In the genomic region with DNA sequence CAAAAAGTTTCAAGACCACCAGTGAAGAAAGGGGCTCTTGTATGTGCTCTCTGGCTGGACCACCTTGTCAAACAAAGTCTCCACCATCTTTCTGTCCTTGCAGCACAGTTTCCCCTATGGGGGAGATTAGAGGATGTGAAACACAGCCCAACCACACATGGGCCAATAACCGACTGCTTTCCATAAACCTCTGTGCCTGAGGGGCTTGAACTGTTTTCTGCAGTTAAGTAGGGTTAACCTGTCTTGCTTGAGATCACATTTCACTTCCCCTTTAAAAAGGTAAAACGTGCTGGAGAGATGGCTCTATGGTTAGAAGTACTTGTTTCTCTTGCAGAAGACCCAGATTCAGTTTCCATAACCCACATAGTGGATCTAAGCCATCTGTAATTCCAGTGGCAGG, we compare ENCODE assay signal across 28 mouse cellular contexts.
DNase-seq lines count a peak whose midpoint lies in the region; ATAC-seq and TF ChIP-seq lines count a peak whose summit lies in the region.
"Had no signal": no experiment of that assay in that cellular context is flagged by ENCODE, and none has a peak within 500 bp of the region (broad histone marks: within the 10 kb centered on the region; RNA-seq: fewer than 3 reads in every experiment).

No protein-coding gene starts in this region.

- peak; percentile 1 for TF ChIP-seq RAD21 in CH12.LX (IDR thresholded peaks at IDR 0.05; ENCODE audit: low read depth, low read length)

- in situ Hi-C loops in CH12.LX (cut with MboI; ENCODE audit: low pct_ligation_motif_present, low pct_unique_long_range_greater_than_20kb, low sequenced_read_pairs): no loop called here

- H3K79me2 ChIP-seq in CH12.LX (replicated peaks; ENCODE audit: control insufficient read depth, extremely low read depth, insufficient read depth, poor library complexity, severe bottlenecking): no peaks in the 10 kb centered on the region

- no peaks in the 10 kb centered on the region for H3K9me3 ChIP-seq in CH12.LX (replicated peaks; ENCODE audit: low read length)
- no peaks in the 10 kb centered on the region for H3K9me3 ChIP-seq in forebrain, embryonic 16.5 days (ENCODE audit: control insufficient read depth, low read length)
- H3K9me3 ChIP-seq: embryonic facial prominence, embryonic 13.5 days; forebrain, embryonic 10.5 days; forebrain, embryonic 15.5 days; heart, embryonic 15.5 days; hindbrain, embryonic 12.5 days had no signal

- H3K4me2 ChIP-seq in CH12.LX (ENCODE audit: insufficient read depth, low read depth, poor library complexity, severe bottlenecking): no peak overlapping the region
- no peak overlapping the region for H3K4me2 ChIP-seq in forebrain, embryonic 16.5 days (ENCODE audit: low read length)
- H3K4me2 ChIP-seq: embryonic facial prominence, embryonic 13.5 days; forebrain, embryonic 15.5 days; heart, embryonic 15.5 days; hindbrain, embryonic 12.5 days; liver, embryonic 11.5 days; midbrain, embryonic 11.5 days had no signal

- ATAC-seq in megakaryocyte progenitor cell, adult 5-6 weeks (replicated peaks; ENCODE audit: poor library complexity): peak; percentile 72; the same call in 1 of the 2 replicates
- ATAC-seq in forebrain, embryonic 16.5 days: no peak
- ATAC-seq: forebrain, embryonic 15.5 days; hindbrain, postnatal 0 days; intestine, embryonic 16.5 days; midbrain, embryonic 16.5 days had no signal

- H3K4me1 ChIP-seq in lung, adult 2 months (ENCODE audit: control insufficient read depth, insufficient read depth, low read length): peaks cover 8% of the 10 kb centered on the region; the same call in 1 of the 2 replicates
- H3K4me1 ChIP-seq in CH12.LX (ENCODE audit: control insufficient read depth in 1 of 2, insufficient read depth in 2 of 2): peaks cover 5 to 43% of the 10 kb centered on the region in 2 experiments
- no peaks in the 10 kb centered on the region for H3K4me1 ChIP-seq in forebrain, embryonic 16.5 days (replicated peaks; ENCODE audit: control insufficient read depth, insufficient read depth, low read length)
- H3K4me1 ChIP-seq: forebrain, embryonic 15.5 days had no signal

- 49% methylated on average over 2 of the region's 2 CpGs for WGBS in lung, adult 2 months
- WGBS in forebrain, embryonic 16.5 days: 67% methylated on average over 2 of the region's 2 CpGs

- TF ChIP-seq EP300 in CH12.LX (IDR thresholded peaks at IDR 0.05; ENCODE audit: low read length): peak; percentile 93

- dilution Hi-C loops in CH12.LX (cut with MboI; ENCODE audit: extremely low pct_ligation_motif_present, extremely low pct_unique_long_range_greater_than_20kb, low sequenced_read_pairs): no loop called here

- peaks cover 0 to 20% of the 10 kb centered on the region in 2 experiments for H3K36me3 ChIP-seq in CH12.LX (replicated peaks in 1 of 2; ENCODE audit: control insufficient read depth in 1 of 2, insufficient read depth in 1 of 2, low read length in 1 of 2)
- H3K36me3 ChIP-seq in forebrain, embryonic 16.5 days (ENCODE audit: control insufficient read depth, insufficient read depth): no peaks in the 10 kb centered on the region
- H3K36me3 ChIP-seq: embryonic facial prominence, embryonic 13.5 days; forebrain, embryonic 10.5 days; forebrain, embryonic 15.5 days; heart, embryonic 15.5 days; hindbrain, embryonic 12.5 days had no signal

- H3K9ac ChIP-seq in CH12.LX (ENCODE audit: insufficient read depth, low read depth): no peak overlapping the region
- H3K9ac ChIP-seq in forebrain, embryonic 16.5 days (replicated peaks; ENCODE audit: low read depth, low read length): no peak overlapping the region
- H3K9ac ChIP-seq: embryonic facial prominence, embryonic 13.5 days; forebrain, embryonic 15.5 days; heart, embryonic 15.5 days; hindbrain, embryonic 12.5 days had no signal

- TF ChIP-seq CTCF in lung, adult 2 months (IDR thresholded peaks at IDR 0.05; ENCODE audit: insufficient read depth, low read length): no peak
- no peak for TF ChIP-seq CTCF in CH12.LX (conservative IDR thresholded peaks at IDR 0.05 in 1 of 2, IDR thresholded peaks at IDR 0.05 in 1 of 2; ENCODE audit: low read depth in 2 of 2, low read length in 2 of 2)

- H3K4me3 ChIP-seq in lung, adult 2 months (replicated peaks; ENCODE audit: extremely low read depth, low read depth, low read length): no peak overlapping the region
- H3K4me3 ChIP-seq in CH12.LX (replicated peaks in 1 of 3; ENCODE audit: low read depth in 2 of 3, low read length in 2 of 3, poor library complexity in 1 of 3): no peak overlapping the region
- no peak overlapping the region for H3K4me3 ChIP-seq in forebrain, embryonic 16.5 days (replicated peaks; ENCODE audit: low read length)
- H3K4me3 ChIP-seq: embryonic facial prominence, embryonic 13.5 days; forebrain, embryonic 10.5 days; forebrain, embryonic 15.5 days; heart, embryonic 15.5 days; hindbrain, embryonic 12.5 days had no signal

- no peak for TF ChIP-seq POLR2A in lung, adult 2 months (IDR thresholded peaks at IDR 0.05; ENCODE audit: borderline replicate concordance, extremely low read depth, low read depth, low read length)
- no peak for TF ChIP-seq POLR2A in CH12.LX (IDR thresholded peaks at IDR 0.05; ENCODE audit: low read depth, low read length)

- DNase-seq in lung, postnatal 36 days: peak; percentile 10
- no peak for DNase-seq in lung, adult 2 months
- DNase-seq in CH12.LX (ENCODE audit: extremely low read depth): peak; percentile 90
- no peak for DNase-seq in ovary, postnatal 10 days (ENCODE audit: low spot score)
- DNase-seq in urinary bladder, postnatal 4 days (ENCODE audit: low spot score in 2 of 2): no peak
- DNase-seq: adrenal gland, postnatal 14 days; cerebellum, adult 11 months; cerebellum, adult 9-10 months; cerebellum, postnatal 36 days; kidney, adult 8-10 months; kidney, postnatal 10 days; layer of hippocampus, postnatal 36 days; right cerebral cortex, postnatal 4 days; thymus, adult 18-20 months; thymus, postnatal 25 days had no signal

- H3K27me3 ChIP-seq in CH12.LX (replicated peaks): no peaks in the 10 kb centered on the region
- no peaks in the 10 kb centered on the region for H3K27me3 ChIP-seq in forebrain, embryonic 16.5 days (replicated peaks; ENCODE audit: control insufficient read depth, insufficient read depth, low read length)
- H3K27me3 ChIP-seq: embryonic facial prominence, embryonic 13.5 days; forebrain, embryonic 15.5 days; heart, embryonic 15.5 days; hindbrain, embryonic 12.5 days had no signal

- H3K27ac ChIP-seq in CH12.LX (ENCODE audit: insufficient read depth, low read depth): no peak overlapping the region
- H3K27ac ChIP-seq in forebrain, embryonic 16.5 days (ENCODE audit: low read length): no peak overlapping the region
- H3K27ac ChIP-seq: embryonic facial prominence, embryonic 13.5 days; forebrain, embryonic 10.5 days; forebrain, embryonic 15.5 days; heart, embryonic 15.5 days; hindbrain, embryonic 12.5 days; hindbrain, postnatal 0 days; stomach, postnatal 0 days had no signal

TF ChIP-seq in CH12.LX, 34 proteins besides CTCF, POLR2A, EP300 and RAD21 (continues in another document):
- TF ChIP-seq CHD2 (IDR thresholded peaks at IDR 0.05; ENCODE audit: low read length) (peak; percentile 52; the same call in 1 of the 2 replicates), GABPA (IDR thresholded peaks at IDR 0.05; ENCODE audit: insufficient replicate concordance, low read depth, low read length) (no peak), UBTF (IDR thresholded peaks at IDR 0.05; ENCODE audit: low read depth, low read length) (no peak), TCF12 (IDR thresholded peaks at IDR 0.05; ENCODE audit: low read depth, low read length) (0 out of 2 replicates have a peak, but pooled peaks have one; percentile 30), POLR2AphosphoS2 (IDR thresholded peaks at IDR 0.05; ENCODE audit: low read depth, low read length) (no peak), ELF1 (IDR thresholded peaks at IDR 0.05; ENCODE audit: low read depth, low read length) (no peak), MAX (IDR thresholded peaks at IDR 0.05; ENCODE audit: low read length) (peak; percentile 53; the same call in 1 of the 2 replicates), ETS1 (conservative IDR thresholded peaks at IDR 0.05; ENCODE audit: low read depth, low read length) (peak; percentile 66), USF2 (conservative IDR thresholded peaks at IDR 0.05; ENCODE audit: low read depth, low read length) (no peak), TBP (conservative IDR thresholded peaks at IDR 0.05; ENCODE audit: low read depth, low read length) (0 out of 2 replicates have a peak, but pooled peaks have one; percentile 28), ZNF384 (IDR thresholded peaks at IDR 0.05; ENCODE audit: low read depth, low read length) (no peak), NRF1 (IDR thresholded peaks at IDR 0.05; ENCODE audit: low read depth, low read length) (no peak), JUND (conservative IDR thresholded peaks at IDR 0.05; ENCODE audit: low read depth, low read length) (no peak; the same call in 1 of the 2 replicates), BHLHE40 (IDR thresholded peaks at IDR 0.05; ENCODE audit: low read depth, low read length) (peak; percentile 99), JUN (IDR thresholded peaks at IDR 0.05; ENCODE audit: insufficient read depth, low read depth, low read length) (no peak), MAFK (IDR thresholded peaks at IDR 0.05; ENCODE audit: insufficient replicate concordance, low read length) (peak; percentile 87), ZKSCAN1 (IDR thresholded peaks at IDR 0.05; ENCODE audit: borderline replicate concordance, low read depth, low read length) (no peak), ZC3H11A (IDR thresholded peaks at IDR 0.05; ENCODE audit: low read depth, low read length) (no peak), HCFC1 (IDR thresholded peaks at IDR 0.05; ENCODE audit: low read depth, low read length) (no peak), ZMIZ1 (IDR thresholded peaks at IDR 0.05; ENCODE audit: low read depth, low read length) (no peak), MYC (IDR thresholded peaks at IDR 0.05; ENCODE audit: low read depth, low read length) (peak; percentile 91), USF1 (IDR thresholded peaks at IDR 0.05; ENCODE audit: low read depth, low read length) (no peak), CHD1 (IDR thresholded peaks at IDR 0.05; ENCODE audit: low read depth, low read length) (no peak), MXI1 (IDR thresholded peaks at IDR 0.05; ENCODE audit: low read depth, low read length) (no peak; the same call in 1 of the 2 replicates), PAX5 (IDR thresholded peaks at IDR 0.05; ENCODE audit: low read length) (no peak), SIN3A (IDR thresholded peaks at IDR 0.05; ENCODE audit: low read length) (peak; percentile 62; the same call in 1 of the 2 replicates), SMC3 (IDR thresholded peaks at IDR 0.05; ENCODE audit: low read depth, low read length) (peak; percentile 9; the same call in 1 of the 2 replicates), E2F4 (IDR thresholded peaks at IDR 0.05; ENCODE audit: insufficient replicate concordance, low read depth, low read length) (no peak), MEF2A (IDR thresholded peaks at IDR 0.05; ENCODE audit: borderline replicate concordance, low read depth, low read length) (peak; percentile 52; the same call in 1 of the 2 replicates)

Comparison
In these comparisons a context has a peak if more than half of its experiments do, and no peak if none do; other contexts are left out.
1. DNase-seq: peak in lung, postnatal 36 days (single experiment) and CH12.LX (single experiment); none in lung, adult 2 months (single experiment), ovary, postnatal 10 days (single experiment) and urinary bladder, postnatal 4 days (0 of 2).